Mouse (Mus musculus) cerebellum, adult 2 months (tissue): Measurements from ENCODE around the gene Brf1. TPM values are rescaled to one million over a fixed set of nuclear protein-coding genes. Genes with fewer than 3 reads are reported as not detected.

Source experiments
- DNase-seq, 2 experiments: peaks; one replicate each; pipeline ENCODE4 v3.0.0; 2021
- H3K27ac ChIP-seq: fragments of 200-500 bp; 2 replicates; pipeline ENCODE4 v1.5.1; 2012; ENCODE audit warnings: low read length, control low read depth, inconsistent platforms; ENCODE audit not compliant: insufficient read depth
- H3K27me3 ChIP-seq: fragments of 200-500 bp; 2 replicates; pipeline ENCODE4 v1.6.1; 2012; ENCODE audit warnings: inconsistent platforms, mild to moderate bottlenecking, low read length, moderate library complexity; ENCODE audit not compliant: control insufficient read depth, insufficient read depth
- H3K4me1 ChIP-seq: fragments of 200-500 bp; 2 replicates; pipeline ENCODE4 v1.6.1; 2011; ENCODE audit warnings: low read length; ENCODE audit not compliant: control insufficient read depth, insufficient read depth
- H3K4me3 ChIP-seq: fragments of 200-500 bp; replicated peaks from 2 replicates; pipeline ENCODE3; 2011; ENCODE audit warnings: mild to moderate bottlenecking, low read depth, low read length, control low read depth; ENCODE audit not compliant: insufficient read depth
- CTCF ChIP-seq: fragments of 200-500 bp; IDR thresholded peaks from 2 replicates; pipeline ENCODE4 v1.5.1; 2011; ENCODE audit warnings: low read depth, mild to moderate bottlenecking, control low read depth, low read length, moderate library complexity, borderline replicate concordance; ENCODE audit not compliant: insufficient read depth
- POLR2A ChIP-seq: fragments of 200-500 bp; IDR thresholded peaks from 2 replicates; pipeline ENCODE4 v1.6.1; 2011; ENCODE audit warnings: low read length, control low read depth, borderline replicate concordance; ENCODE audit not compliant: insufficient read depth
- WGBS: fragments of 180-500 bp; shearing (Covaris S2); methylation state at CpG from one replicate; pipeline ENCODE4 v1.1.7; 2018; 5-methylcytosine and 5-hydroxymethylcytosine counted together
- polyA plus RNA-seq: library from polyadenylated mRNA; depleted of rRNA; stranded (reverse); fragments of >200 nt; gene quantifications from 2 replicates; pipeline ENCODE4 v1.2.3, GENCODE M21; 2012

Brf1 gene
- polyA plus RNA-seq, 1 experiment, result 52.4 TPM

DNA sequence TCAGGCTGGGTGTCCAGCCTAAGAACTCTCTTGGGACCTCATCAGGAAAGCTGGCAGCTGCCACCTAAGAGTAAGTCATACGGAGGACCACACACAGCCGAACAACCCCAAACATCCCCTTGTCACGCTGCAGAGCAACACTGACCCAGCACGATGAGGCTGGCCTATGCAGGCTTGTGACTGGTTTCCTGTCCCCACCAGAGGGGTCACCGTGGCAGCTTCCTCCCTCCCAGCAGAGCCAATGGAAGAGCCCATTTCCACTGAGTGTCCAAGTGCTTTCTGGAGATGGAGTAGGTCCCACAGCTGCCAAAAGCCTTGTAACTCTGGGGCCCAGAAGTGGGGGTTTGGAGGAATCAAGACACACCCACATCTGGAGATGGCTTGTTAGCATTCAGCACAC lies 38.6 kb downstream of the Brf1 start:
- 28% methylated on average over 5 of the region's 5 CpGs for WGBS
- no peak for TF ChIP-seq CTCF
- TF ChIP-seq POLR2A, result no peak
- DNase-seq, result no peak
- Histone ChIP-seq H3K27me3 (no peaks in the 10 kb centered on the region), H3K4me3 (no peak overlapping the region), H3K4me1 (peaks cover 35% of the 10 kb centered on the region), H3K27ac (peak overlapping the region; percentile 37)

DNA sequence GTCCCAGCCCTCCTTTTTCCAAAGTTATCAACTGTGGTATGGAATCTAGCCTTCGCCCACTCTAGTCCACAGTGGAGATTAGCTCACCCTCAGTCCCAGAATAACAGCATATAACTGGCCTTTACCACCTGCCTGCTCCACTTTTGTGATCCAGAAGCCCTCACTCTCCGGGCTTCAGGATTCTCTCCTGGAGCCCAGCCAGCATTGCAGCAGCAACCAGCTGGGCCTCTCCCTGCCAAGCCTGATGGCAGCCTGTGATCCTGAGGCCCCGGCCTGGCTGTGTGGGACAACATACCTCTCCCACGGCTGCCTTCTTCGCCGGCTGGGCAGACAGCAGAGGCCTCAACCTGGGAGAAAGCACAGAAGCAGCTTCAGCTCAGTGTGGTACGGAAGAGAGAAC lies 39.1 kb downstream of the Brf1 start:
- DNase-seq, result peak; percentile 72 to 83
- WGBS, result 4% methylated on average over 7 of the region's 7 CpGs
- Histone ChIP-seq H3K4me3 (no peak overlapping the region), H3K4me1 (peaks cover 31% of the 10 kb centered on the region), H3K27me3 (no peaks in the 10 kb centered on the region), H3K27ac (peak overlapping the region; percentile 37)
- TF ChIP-seq CTCF (no peak), POLR2A (no peak)

DNA sequence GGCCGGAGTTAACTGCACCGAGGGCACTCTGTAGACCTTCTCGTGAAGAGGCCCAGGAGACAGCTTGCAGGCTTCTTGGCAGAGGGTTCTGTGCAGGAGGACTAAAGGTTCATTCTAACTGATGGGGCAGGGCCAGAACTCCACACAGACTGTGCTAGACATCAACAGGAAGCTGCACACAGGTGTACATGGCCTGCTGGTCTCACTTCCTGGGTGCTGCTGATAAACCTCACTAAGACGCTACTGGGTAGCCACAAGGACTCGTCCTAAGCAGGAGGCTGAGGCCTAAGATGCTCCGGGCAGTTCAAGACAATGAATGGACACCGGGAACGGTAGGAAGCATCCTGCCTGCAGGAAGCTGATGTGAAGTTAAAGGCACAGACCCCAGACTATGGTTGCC lies 41.1 kb downstream of the Brf1 start:
- H3K4me1 ChIP-seq, result peaks cover 22% of the 10 kb centered on the region
- no peak overlapping the region for H3K27ac ChIP-seq
- H3K4me3 ChIP-seq, result no peak overlapping the region
- TF ChIP-seq POLR2A (no peak), CTCF (no peak)
- H3K27me3 ChIP-seq, result no peaks in the 10 kb centered on the region
- 71% methylated on average over 8 of the region's 8 CpGs for WGBS
- DNase-seq, result no peak

DNA sequence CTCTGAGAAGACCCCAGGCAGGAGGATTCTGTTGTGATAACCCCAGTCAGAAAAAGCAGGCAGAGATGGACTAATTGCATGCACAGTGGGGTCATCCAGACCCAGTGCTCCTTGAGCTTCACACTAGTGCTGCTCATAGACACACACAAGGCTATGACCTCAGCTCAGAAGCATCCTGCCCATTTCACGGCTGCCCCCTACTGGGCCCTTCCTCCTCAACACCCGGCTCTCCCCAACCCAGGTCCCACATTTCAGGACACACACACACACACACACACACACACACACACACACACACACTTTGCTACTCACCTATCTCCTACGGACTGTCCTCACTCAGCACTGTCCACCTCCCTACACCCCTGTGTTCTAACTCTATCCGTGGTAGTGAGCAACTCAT lies 42.2 kb downstream of the Brf1 start:
- peak in 1 of 2 experiments; percentile 42 for DNase-seq
- TF ChIP-seq CTCF, result peak; percentile 46; the same call in 1 of the 2 replicates
- TF ChIP-seq POLR2A, result no peak
- Histone ChIP-seq H3K4me3 (no peak overlapping the region), H3K27me3 (no peaks in the 10 kb centered on the region), H3K27ac (no peak overlapping the region), H3K4me1 (peaks cover 25% of the 10 kb centered on the region)
- WGBS, result 48% methylated on average over 4 of the region's 4 CpGs

DNA sequence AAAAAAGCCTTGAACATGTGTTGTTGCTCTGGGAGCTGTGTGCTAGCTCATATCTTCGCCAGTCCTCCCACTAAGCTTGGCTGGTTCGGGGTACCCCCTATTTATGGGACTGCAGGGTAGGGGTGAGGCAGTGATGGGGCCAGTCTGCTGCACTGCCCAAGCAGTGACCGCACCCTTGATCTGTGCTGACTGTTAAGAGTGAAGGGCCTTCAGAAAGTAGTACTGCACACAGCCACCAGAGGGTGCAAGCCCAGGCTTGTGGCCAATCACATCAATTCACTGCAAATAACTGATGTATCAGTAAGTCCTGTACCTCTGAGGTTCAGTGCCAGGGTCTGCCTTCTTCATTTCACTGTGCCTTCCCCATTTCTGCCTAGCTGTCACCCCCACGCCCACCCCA lies 44.7 kb downstream of the Brf1 start:
- Histone ChIP-seq H3K4me3 (no peak overlapping the region), H3K27me3 (no peaks in the 10 kb centered on the region), H3K27ac (no peak overlapping the region), H3K4me1 (peaks cover 30% of the 10 kb centered on the region)
- WGBS, result 32% methylated on average over 4 of the region's 4 CpGs
- no peak for TF ChIP-seq POLR2A
- peak; percentile 97 for TF ChIP-seq CTCF
- DNase-seq, result peak; percentile 76 to 86

DNA sequence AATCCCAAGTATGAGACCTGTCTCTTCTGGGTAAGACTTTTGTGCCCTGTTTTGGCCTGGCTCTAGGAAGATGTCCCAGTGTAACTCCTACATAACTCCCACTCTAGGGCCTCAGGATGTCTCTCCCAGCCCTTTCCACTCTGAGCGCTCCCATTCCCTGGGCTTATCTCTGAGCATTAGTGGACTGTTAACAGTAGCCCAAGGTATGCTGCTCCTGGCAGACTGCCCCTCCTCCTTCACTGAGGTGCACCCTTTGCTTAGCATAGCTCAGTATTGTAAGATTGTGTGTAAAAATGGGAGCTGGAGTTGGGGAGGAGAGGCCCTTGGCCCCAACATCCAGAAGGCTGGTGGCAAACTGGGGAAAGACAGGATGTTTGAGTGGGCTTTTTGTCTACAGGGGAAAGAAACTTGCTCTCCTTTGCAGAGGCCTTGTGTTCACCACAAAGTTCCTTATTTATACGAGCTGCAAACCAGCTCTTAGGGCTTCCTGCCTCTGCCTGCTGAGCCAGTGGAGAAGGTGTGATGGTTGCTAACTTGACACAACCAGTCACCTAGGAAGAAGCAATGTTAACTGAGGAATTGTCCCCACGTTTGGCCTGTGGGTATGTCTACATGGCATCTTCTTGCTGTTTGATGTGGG lies 47.5 kb downstream of the Brf1 start:
- no peak overlapping the region for H3K27ac ChIP-seq
- no peaks in the 10 kb centered on the region for H3K27me3 ChIP-seq
- H3K4me3 ChIP-seq, result no peak overlapping the region
- no peak for TF ChIP-seq POLR2A
- TF ChIP-seq CTCF, result no peak
- H3K4me1 ChIP-seq, result peaks cover 27% of the 10 kb centered on the region
- WGBS, result 78% methylated on average over 3 of the region's 3 CpGs
- DNase-seq, result no peak

DNA sequence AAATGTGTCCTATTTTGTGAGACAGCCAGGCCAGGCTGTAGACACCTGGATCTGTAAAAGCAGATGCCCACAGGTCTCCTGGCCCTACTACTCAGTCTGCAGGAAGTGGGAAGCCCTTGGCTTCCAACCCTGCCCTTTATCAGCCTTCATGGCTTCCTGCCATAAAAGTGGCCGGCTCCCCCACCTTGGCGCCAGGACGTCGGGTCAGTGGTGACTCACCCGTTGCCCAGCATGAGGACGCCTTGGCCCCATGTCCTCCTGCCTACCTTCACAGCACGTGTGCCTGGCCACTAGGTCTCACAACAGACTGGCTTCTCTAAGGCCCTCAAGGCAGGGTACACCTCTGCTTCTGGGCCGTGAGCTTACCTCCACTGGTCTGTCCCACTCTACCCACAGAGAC lies 48.1 kb downstream of the Brf1 start:
- DNase-seq, result peak; percentile 65 to 78
- TF ChIP-seq POLR2A (no peak), CTCF (no peak)
- no peak overlapping the region for H3K4me3 ChIP-seq
- WGBS, result 11% methylated on average over 8 of the region's 8 CpGs
- H3K4me1 ChIP-seq, result peaks cover 26% of the 10 kb centered on the region
- H3K27me3 ChIP-seq, result no peaks in the 10 kb centered on the region
- no peak overlapping the region for H3K27ac ChIP-seq

DNA sequence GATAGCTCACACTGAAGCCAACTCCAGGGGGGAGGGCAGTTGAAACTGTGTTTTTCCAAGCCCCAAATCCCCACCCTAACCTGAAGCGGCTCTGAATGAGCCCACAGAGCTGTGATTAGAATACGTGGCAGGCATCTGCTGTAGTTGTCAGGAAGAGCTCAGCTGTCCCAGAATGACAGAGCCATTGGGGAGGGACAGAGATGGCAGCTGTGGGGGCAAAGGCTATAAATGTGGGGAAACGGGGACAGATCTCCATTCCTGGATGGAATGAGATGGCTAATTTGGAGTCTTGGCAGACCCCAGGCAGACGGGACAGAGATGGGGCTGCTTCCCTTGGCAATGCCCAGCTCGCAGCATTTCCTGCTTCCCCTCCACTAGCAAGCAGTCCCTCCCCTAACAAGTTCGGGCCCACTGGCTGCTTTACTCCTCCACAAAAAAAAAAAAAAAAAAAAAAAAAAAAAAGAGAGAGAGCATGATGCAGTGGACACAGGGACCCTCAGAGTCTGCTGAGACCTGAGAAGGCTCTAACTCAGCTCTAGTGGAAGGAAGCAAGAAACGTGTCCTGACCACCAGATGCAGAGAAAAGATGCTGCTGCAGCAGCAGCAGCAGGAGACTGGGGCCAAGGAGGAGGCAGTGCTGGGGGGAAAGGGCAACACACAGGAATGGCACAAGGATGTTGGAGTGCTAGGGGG lies 49.2 kb downstream of the Brf1 start:
- 49% methylated on average over 7 of the region's 7 CpGs for WGBS
- TF ChIP-seq CTCF (no peak), POLR2A (no peak)
- Histone ChIP-seq H3K27ac (peak overlapping the region; percentile 34), H3K4me3 (no peak overlapping the region), H3K4me1 (peaks cover 26% of the 10 kb centered on the region), H3K27me3 (no peaks in the 10 kb centered on the region)
- DNase-seq, result no peak
